Mouse (Mus musculus): ENCODE results near the gene Ccdc177. TPM values are rescaled to one million over a fixed set of nuclear protein-coding genes. Genes with fewer than 3 reads are reported as not detected.

Ccdc177 gene
- total RNA-seq, 2 experiments from 2014 or later = not detected

DNA sequence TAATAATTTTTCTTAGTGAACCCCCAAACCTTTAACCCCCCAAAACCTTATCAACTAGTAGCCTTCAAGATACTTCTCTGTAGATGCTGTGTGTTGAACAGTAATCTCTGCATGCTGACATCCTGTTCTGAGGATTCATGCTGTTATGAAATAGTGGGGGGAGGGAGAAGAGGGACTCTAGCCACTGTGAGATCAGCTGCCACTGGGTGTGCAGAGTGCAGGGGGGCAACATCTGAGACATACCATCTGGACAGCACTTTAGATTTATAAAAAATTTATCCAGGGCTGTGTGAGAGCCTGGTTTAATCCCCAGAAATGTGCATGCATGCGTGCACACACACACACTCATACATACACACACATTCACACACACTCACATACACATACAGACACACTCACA, 15.9 kb downstream of the Ccdc177 start:
- no peak for ATAC-seq (replicated peaks; ENCODE audit: low FRiP score, poor library complexity, severe bottlenecking)

- ATAC-seq (replicated peaks; ENCODE audit: low FRiP score, poor library complexity, severe bottlenecking) = 0 out of 2 replicates have a peak, but pooled peaks have one; percentile 27
These were observed 21.0 kb downstream of the Ccdc177 start for GRCm38 (mm10) chr12:80739482-80739881.

- ATAC-seq (replicated peaks; ENCODE audit: low FRiP score, poor library complexity, severe bottlenecking) = no peak
These were observed 23.2 kb downstream of the Ccdc177 start for GRCm38 (mm10) chr12:80737283-80737600.

DNA sequence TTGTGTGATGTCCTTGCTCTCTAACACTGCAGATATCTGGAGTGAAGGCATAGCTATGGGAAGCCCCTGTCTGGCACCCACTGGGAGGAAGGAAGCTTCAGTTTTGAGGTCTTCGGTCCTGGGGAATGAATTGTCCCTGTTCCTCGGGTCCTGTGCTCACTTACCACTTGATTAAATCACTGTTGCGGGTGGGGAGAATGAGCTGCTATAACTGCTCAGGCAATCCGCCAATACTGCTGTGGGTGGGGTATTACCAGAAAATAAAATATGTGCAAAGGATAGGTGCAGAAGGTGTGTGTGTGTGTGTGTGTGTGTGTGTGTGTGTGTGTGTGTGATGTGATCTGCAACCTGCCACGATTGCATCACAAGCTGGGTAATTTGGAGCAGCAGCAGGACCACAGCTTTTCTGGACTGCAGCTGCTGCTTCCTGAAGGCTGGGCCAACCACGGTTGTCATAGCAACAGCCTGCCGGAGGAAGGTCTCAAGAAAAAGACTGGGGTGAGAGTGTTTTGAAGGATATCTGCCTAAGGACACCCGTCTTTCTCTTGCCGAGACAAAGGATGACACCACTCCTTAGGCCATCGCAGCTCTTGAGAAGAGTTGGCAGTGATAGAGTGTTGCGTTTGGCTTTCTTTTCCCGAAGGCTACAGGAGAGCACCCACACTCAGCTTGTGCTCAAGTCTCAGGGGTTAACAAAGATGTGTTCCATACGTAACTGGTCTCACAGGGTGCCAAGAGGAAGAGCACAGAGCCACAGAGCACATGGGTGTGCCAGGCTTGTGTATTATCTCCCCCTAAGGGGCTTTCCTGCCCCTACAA, 23.8 kb downstream of the Ccdc177 start:
- ATAC-seq (replicated peaks; ENCODE audit: low FRiP score, poor library complexity, severe bottlenecking) = no peak

GRCm38 (mm10) chr12:80734526-80735470, 25.7 kb downstream of the Ccdc177 start:
- ATAC-seq (replicated peaks; ENCODE audit: low FRiP score, poor library complexity, severe bottlenecking) = no peak

GRCm38 (mm10) chr12:80730567-80730966, 29.9 kb downstream of the Ccdc177 start:
- ATAC-seq (replicated peaks; ENCODE audit: low FRiP score, poor library complexity, severe bottlenecking) = no peak

- ATAC-seq (replicated peaks; ENCODE audit: low FRiP score, poor library complexity, severe bottlenecking) = no peak
These were observed 30.5 kb downstream of the Ccdc177 start for GRCm38 (mm10) chr12:80729758-80730530.

DNA sequence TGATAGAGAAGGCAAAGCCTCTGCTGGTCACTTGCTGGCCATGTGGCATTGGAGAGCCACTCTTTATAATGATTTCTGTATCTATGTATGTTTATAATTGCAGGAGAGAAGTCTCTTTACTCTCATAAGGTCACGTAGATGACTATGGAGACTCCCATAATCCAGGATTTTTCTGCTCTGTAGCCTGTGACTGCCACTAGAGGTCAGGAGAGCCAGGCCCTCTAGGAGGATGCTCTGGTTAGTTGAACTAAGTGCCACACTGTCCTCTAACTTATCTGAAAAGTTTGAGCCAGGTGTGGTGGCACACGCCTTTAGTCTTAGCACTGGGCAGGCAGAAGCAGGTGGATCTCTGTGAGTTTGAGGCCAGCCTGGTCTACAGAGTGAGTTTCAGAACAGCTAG, 31.7 kb downstream of the Ccdc177 start:
- ATAC-seq (replicated peaks; ENCODE audit: low FRiP score, poor library complexity, severe bottlenecking) = no peak

GRCm38 (mm10) chr12:80728207-80728606, 32.3 kb downstream of the Ccdc177 start:
- ATAC-seq (replicated peaks; ENCODE audit: low FRiP score, poor library complexity, severe bottlenecking) = no peak

- peak; percentile 73 for ATAC-seq (replicated peaks; ENCODE audit: low FRiP score, poor library complexity, severe bottlenecking)
These were observed 35.5 kb downstream of the Ccdc177 start for GRCm38 (mm10) chr12:80724853-80725559.

DNA sequence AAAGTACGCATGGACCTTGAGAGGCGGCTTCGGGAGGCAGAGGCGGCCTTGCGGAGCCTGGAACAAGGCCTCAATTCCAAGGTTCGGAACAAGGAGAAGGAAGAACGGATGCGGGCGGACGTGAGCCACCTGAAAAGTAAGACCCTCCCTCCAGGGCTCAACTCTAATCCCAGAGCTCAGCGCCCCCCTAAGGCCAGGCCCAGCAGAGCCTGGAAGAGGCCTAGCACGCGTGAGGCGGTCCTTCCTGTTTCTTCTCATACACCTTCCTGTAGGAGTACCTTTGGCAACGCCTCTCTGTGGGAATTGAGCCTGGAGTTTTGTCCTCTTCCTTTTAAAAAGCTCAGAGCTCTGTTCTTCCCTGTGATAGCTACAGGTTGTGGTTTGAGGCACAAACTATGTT, 39.0 kb downstream of the Ccdc177 start:
- ATAC-seq (replicated peaks; ENCODE audit: low FRiP score, poor library complexity, severe bottlenecking) = no peak

- no peak for ATAC-seq (replicated peaks; ENCODE audit: low FRiP score, poor library complexity, severe bottlenecking)
These were observed 40.0 kb downstream of the Ccdc177 start for GRCm38 (mm10) chr12:80720507-80720906.

DNA sequence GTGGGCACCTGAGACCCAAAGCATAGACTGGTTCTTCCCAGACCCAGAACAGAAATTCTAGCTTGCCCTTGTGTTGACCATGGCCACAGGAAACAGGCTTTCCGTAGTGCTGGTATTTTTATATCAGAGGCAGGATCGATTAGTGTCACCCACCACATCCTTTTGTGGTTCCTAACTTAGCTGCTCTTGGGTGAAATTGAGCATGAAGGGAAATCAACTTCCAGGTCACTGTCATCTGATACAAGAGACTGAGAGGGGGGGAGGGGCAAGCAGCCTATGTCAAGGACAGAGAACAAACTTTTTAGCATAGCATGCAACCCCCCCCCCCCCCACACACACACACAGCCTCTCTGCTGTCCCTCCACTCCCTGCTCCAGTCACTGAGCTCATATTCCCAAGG, 41.3 kb downstream of the Ccdc177 start:
- ATAC-seq (replicated peaks; ENCODE audit: low FRiP score, poor library complexity, severe bottlenecking) = no peak

GRCm38 (mm10) chr12:80715915-80716314, 44.6 kb downstream of the Ccdc177 start:
- ATAC-seq (replicated peaks; ENCODE audit: low FRiP score, poor library complexity, severe bottlenecking) = no peak

DNA sequence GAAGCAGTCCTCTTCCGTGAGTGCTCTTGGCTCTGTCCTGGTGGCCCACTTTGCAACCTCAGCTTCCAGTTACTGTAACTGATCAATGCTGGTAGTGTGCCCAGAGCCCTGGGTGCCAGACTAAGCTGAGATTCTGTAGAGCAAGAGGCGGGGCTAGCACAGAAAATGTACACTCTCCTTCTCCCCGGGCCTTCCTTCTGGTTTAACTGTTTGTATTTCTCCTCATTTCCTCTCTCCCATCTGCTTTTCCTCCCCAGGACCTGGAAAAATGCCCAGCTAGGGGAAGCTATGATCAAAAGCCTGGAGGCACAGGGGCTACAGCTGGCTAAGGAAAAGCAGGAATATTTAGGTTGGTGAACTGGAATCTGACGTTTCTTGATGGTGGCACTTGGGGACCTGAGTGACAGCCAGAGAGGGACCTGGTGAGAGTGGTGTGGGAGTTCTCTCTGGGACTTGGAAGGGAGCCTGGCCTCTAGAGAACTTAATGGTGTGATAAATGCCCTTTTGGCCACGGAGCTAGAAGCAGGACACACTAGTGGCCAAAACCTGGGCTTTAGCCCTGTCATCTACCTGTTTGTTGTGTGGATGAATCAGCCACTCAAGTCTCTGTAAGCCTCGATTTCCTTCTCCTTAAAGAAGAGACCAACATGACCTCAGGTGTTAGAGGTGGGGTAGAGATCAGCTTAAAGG, 53.4 kb downstream of the Ccdc177 start:
- ATAC-seq (replicated peaks; ENCODE audit: low FRiP score, poor library complexity, severe bottlenecking) = no peak

- no peak for ATAC-seq (replicated peaks; ENCODE audit: low FRiP score, poor library complexity, severe bottlenecking)
These were observed 54.1 kb downstream of the Ccdc177 start for GRCm38 (mm10) chr12:80706208-80706914.
